Mouse (Mus musculus): Measurements from ENCODE around the gene Gm9. TPM values are rescaled to one million over a fixed set of nuclear protein-coding genes. Genes with fewer than 3 reads are reported as not detected.
"Not testable (repeated sequence)": the region's sequence is repeated elsewhere in the genome, so short reads cannot be mapped to it uniquely, and the experiment has no call there.

Gene Gm9
- 0.18 TPM in 1 of 2 replicates, not detected in the other for polyA plus RNA-seq (2015; fragmentation: Nextera tagmentation; extraction: Ambion mirVana)

- no peaks in the 10 kb centered on the region for H3K9me3 ChIP-seq
- H3K4me3 ChIP-seq: no peak within 1 kb of the TSS
- H3K36me3 ChIP-seq: no peaks in the 10 kb centered on the region
- no peak within 1 kb of the TSS for H3K27ac ChIP-seq
- ATAC-seq (ENCODE audit: low FRiP score, low read depth): no peak
- H3K4me1 ChIP-seq: no peaks in the 10 kb centered on the region
- H3K27me3 ChIP-seq: no peaks in the 10 kb centered on the region
- H3K9ac ChIP-seq: no peak within 1 kb of the TSS
- H3K4me2 ChIP-seq (replicated peaks): no peak within 1 kb of the TSS
- WGBS: 88% methylated on average over 10 of the region's 10 CpGs
These were observed at the start of gene Gm9 for GRCm38 (mm10) chrX:37210941-37211340. Gene Gm9, minus strand, starts transcription at chrX:37211041.

DNA sequence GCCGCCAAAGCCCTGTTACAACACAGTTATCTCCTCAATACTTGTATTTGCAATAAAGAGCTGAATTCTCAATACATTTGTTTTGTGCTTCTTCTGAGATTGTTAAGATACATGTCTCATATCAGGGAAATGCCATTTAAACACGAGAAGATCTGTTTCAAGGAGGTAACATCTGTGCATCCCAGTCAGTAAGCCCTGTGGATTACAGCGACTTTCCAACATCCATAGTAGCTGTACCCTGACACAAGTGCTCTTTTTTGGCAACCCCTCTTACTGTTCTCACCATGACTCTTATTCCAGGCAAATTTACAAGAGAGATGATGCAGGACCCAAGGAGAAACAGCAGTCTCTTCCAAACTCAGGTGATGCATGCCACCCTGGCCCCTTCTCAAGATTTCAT lies 38.8 kb upstream of the Gm9 start, which contains the start of gene Rhox3a:
Gene Rhox3a, plus strand, starts transcription at position 301 of the 400 bp plus-strand sequence.
- H3K27ac ChIP-seq; H3K4me1 ChIP-seq; H3K4me3 ChIP-seq; H3K27me3 ChIP-seq; H3K36me3 ChIP-seq; H3K4me2 ChIP-seq (replicated peaks); H3K9ac ChIP-seq; H3K9me3 ChIP-seq; ATAC-seq (ENCODE audit: low FRiP score, low read depth): not testable (repeated sequence)
- WGBS: 89% methylated on average over 1 of the region's 3 CpGs

DNA sequence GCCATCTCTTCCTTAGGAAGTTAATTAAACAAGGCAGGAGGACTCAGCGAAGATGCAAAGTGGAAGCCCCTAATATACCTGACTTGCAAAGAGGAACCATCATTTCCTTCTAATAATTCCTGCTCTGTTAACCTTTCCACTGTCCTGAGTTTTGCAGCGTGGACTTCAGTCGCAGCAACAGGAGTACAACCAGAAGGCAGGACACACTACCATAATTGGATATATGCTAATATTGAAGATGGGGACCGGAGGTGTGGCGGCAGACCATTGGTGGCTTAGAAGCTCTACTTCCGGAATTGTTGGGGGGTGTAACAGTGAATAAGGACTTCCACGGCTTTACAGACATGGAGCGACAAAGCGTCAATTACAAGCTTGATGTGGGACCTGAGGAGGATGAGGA lies 33.8 kb upstream of the Gm9 start, which contains the start of gene Rhox2a:
Gene Rhox2a, plus strand, starts transcription at position 301 of the 400 bp plus-strand sequence.
- H3K4me3 ChIP-seq; ATAC-seq (ENCODE audit: low FRiP score, low read depth); H3K9ac ChIP-seq; H3K27ac ChIP-seq; H3K27me3 ChIP-seq; H3K36me3 ChIP-seq; H3K4me2 ChIP-seq (replicated peaks); H3K9me3 ChIP-seq; H3K4me1 ChIP-seq: not testable (repeated sequence)
- WGBS: 100% methylated on average over 2 of the region's 9 CpGs

DNA sequence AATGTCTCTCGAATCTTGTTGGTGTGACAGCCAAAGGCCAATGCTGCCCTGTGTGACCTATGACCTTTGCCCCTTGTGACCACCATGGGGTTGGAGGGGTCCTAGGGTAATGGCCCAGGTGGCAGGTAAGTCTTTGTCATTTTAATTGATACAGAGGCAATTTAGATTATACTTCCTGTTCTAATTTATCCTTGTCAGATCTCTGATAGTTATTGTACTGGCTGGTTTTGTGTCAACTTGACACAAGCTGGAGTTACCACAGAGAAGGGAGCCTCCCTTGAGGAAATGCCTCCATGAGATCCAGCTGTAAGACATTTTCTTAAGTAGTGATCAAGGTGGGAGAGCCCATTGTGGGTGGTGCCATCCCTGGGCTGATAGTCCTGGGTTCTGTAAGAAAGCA lies 11.3 kb upstream of the Gm9 start, which contains the start of gene Rhox1:
Gene Rhox1, minus strand, starts transcription at position 101 of the 400 bp plus-strand sequence.
- not testable (repeated sequence) for H3K36me3 ChIP-seq; H3K4me2 ChIP-seq (replicated peaks); H3K4me3 ChIP-seq; H3K27me3 ChIP-seq; H3K27ac ChIP-seq; H3K9me3 ChIP-seq; H3K4me1 ChIP-seq; ATAC-seq (ENCODE audit: low FRiP score, low read depth); H3K9ac ChIP-seq
- 65% methylated on average over 1 of the region's 1 CpGs for WGBS

- Histone ChIP-seq H3K27me3 (no peaks in the 10 kb centered on the region), H3K4me1 (no peaks in the 10 kb centered on the region), H3K36me3 (no peaks in the 10 kb centered on the region), H3K27ac (no peak overlapping the region), H3K4me2 (replicated peaks) (no peak overlapping the region), H3K9ac (no peak overlapping the region), H3K9me3 (no peaks in the 10 kb centered on the region), H3K4me3 (no peak overlapping the region)
- ATAC-seq (ENCODE audit: low FRiP score, low read depth): no peak
- 66% methylated on average over 8 of the region's 8 CpGs for WGBS
These were observed 12.2 kb downstream of the Gm9 start for GRCm38 (mm10) chrX:37198676-37199075.

GRCm38 (mm10) chrX:37191744-37192379 lies 19.0 kb downstream of the Gm9 start:
- peak overlapping the region; percentile 67 for H3K4me2 ChIP-seq (replicated peaks)
- no peaks in the 10 kb centered on the region for H3K4me1 ChIP-seq
- H3K27me3 ChIP-seq: no peaks in the 10 kb centered on the region
- H3K36me3 ChIP-seq: no peaks in the 10 kb centered on the region
- H3K27ac ChIP-seq: no peak overlapping the region
- peak overlapping the region; percentile 56 for H3K4me3 ChIP-seq
- ATAC-seq (ENCODE audit: low FRiP score, low read depth): no peak
- WGBS: 22% methylated on average over 28 of the region's 28 CpGs
- peak overlapping the region; percentile 62 for H3K9ac ChIP-seq
- H3K9me3 ChIP-seq: no peaks in the 10 kb centered on the region

- peak within 1 kb of the TSS; percentile 56 for H3K4me3 ChIP-seq
- H3K9me3 ChIP-seq: no peaks in the 10 kb centered on the region
- no peaks in the 10 kb centered on the region for H3K36me3 ChIP-seq
- peak within 1 kb of the TSS; percentile 67 for H3K4me2 ChIP-seq (replicated peaks)
- H3K9ac ChIP-seq: peak within 1 kb of the TSS; percentile 62
- H3K27ac ChIP-seq: peak within 1 kb of the TSS; percentile 22; the same call in 1 of the 2 replicates
- ATAC-seq (ENCODE audit: low FRiP score, low read depth): peak; percentile 92
- no peaks in the 10 kb centered on the region for H3K4me1 ChIP-seq
- no peaks in the 10 kb centered on the region for H3K27me3 ChIP-seq
- WGBS: 15% methylated on average over 60 of the region's 63 CpGs
These were observed 19.6 kb downstream of the Gm9 start, which contains the start of the genes Ndufa1 and Rnf113a1 for GRCm38 (mm10) chrX:37191105-37191743. Gene Ndufa1, minus strand, starts transcription at chrX:37191163. Gene Rnf113a1, plus strand, starts transcription at chrX:37191245.

DNA sequence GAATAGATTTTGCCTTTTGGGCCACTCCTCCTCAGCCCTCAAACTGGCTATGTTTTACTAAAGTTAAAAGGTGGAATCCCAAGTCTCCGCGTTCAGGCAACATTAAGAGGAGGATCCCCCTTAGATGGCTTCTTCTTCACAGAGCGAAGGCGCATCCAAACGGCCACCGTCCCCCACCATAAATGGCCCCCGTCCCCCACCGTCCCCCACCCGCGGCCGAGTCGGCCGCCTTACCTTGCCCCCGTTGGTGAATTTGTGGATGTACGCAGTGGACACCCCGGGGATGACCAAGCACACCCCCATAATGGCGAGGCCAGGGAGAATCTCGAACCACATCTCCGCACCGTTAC lies 20.1 kb downstream of the Gm9 start:
- Histone ChIP-seq H3K27me3 (no peaks in the 10 kb centered on the region), H3K27ac (no peak overlapping the region), H3K9me3 (no peaks in the 10 kb centered on the region), H3K36me3 (no peaks in the 10 kb centered on the region), H3K4me1 (no peaks in the 10 kb centered on the region), H3K4me3 (peak overlapping the region; percentile 56), H3K4me2 (replicated peaks) (peak overlapping the region; percentile 67), H3K9ac (peak overlapping the region; percentile 62)
- 0 out of 2 replicates have a peak, but pooled peaks have one; percentile 9 for ATAC-seq (ENCODE audit: low FRiP score, low read depth)
- WGBS: 15% methylated on average over 20 of the region's 20 CpGs

GRCm38 (mm10) chrX:37184401-37184800 lies 26.4 kb downstream of the Gm9 start:
- H3K27ac ChIP-seq; ATAC-seq (ENCODE audit: low FRiP score, low read depth); H3K36me3 ChIP-seq; H3K4me2 ChIP-seq (replicated peaks); H3K9ac ChIP-seq; H3K4me3 ChIP-seq; H3K27me3 ChIP-seq; H3K4me1 ChIP-seq; H3K9me3 ChIP-seq: not testable (repeated sequence)
- WGBS: 73% methylated on average over 8 of the region's 8 CpGs

DNA sequence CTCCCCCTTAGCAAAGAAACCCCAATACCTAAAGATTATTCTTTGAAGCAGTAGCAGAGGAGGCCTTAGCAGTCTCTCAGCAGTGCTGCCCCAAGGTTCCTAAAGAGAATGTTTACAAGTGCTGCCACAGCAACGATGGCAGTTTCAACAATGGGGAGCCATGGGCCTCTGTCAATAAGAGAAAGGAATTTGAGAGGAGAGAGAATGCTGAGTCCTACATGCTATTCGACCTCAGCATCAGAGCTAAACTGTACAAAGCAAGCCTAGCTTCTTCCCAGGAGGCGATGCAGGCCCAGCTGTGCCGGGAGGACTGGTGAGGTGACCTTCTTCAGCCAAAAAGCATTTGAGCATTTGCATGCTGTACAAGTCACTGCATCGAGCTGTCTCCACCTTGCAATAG lies 42.1 kb downstream of the Gm9 start, which contains the start of gene Akap14:
Gene Akap14, minus strand, starts transcription at position 101 of the 400 bp plus-strand sequence.
- no peaks in the 10 kb centered on the region for H3K36me3 ChIP-seq
- no peak within 1 kb of the TSS for H3K4me2 ChIP-seq (replicated peaks)
- H3K27me3 ChIP-seq: no peaks in the 10 kb centered on the region
- 69% methylated on average over 5 of the region's 5 CpGs for WGBS
- H3K27ac ChIP-seq: no peak within 1 kb of the TSS
- ATAC-seq (ENCODE audit: low FRiP score, low read depth): no peak
- H3K4me3 ChIP-seq: no peak within 1 kb of the TSS
- no peaks in the 10 kb centered on the region for H3K4me1 ChIP-seq
- H3K9me3 ChIP-seq: no peaks in the 10 kb centered on the region
- H3K9ac ChIP-seq: no peak within 1 kb of the TSS

DNA sequence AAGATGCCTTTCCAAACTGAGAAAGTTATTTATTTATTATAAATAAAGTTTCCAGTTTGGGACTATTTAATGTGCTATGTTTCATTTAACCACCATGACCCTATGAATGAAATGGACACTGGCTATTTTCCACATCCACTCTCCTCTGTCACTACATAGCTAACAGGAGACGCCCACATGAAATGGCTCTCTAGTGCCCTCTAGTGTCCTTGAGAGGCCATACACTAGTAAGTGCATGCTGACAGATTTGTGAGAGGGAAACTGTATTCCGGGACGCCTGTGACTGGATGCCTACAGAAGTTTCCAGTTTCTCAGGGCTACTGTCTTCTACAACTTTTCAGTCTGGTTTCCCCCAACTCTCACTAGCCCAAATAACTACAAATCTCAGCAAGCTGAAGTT lies 43.8 kb downstream of the Gm9 start:
- Histone ChIP-seq H3K4me1 (no peaks in the 10 kb centered on the region), H3K27ac (no peak overlapping the region), H3K4me3 (no peak overlapping the region), H3K9me3 (no peaks in the 10 kb centered on the region), H3K9ac (no peak overlapping the region), H3K36me3 (no peaks in the 10 kb centered on the region), H3K27me3 (no peaks in the 10 kb centered on the region), H3K4me2 (replicated peaks) (no peak overlapping the region)
- no peak for ATAC-seq (ENCODE audit: low FRiP score, low read depth)
- WGBS: 35% methylated on average over 3 of the region's 3 CpGs

DNA sequence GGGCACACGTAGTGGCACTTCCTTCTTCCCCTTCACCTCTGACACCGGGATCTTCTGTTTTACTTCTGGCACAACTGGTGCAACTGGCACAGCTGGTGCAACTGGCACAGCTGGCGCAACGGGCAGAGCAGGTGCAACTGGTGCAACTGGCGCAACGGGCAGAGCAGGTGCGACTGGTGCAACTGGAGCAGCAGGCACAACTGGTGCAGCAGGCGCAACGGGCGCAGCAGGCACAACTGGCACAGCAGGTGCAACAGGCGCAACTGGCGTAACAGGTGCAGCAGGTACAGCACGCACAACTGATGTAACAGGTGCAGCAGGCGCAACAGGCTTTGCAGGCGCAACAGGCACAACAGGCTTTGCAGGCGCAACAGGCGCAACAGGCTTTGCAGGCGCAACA lies 47.7 kb downstream of the Gm9 start:
- H3K9ac ChIP-seq: no peak overlapping the region
- no peaks in the 10 kb centered on the region for H3K36me3 ChIP-seq
- no peak overlapping the region for H3K27ac ChIP-seq
- no peak overlapping the region for H3K4me3 ChIP-seq
- H3K27me3 ChIP-seq: no peaks in the 10 kb centered on the region
- no peaks in the 10 kb centered on the region for H3K4me1 ChIP-seq
- H3K9me3 ChIP-seq: no peaks in the 10 kb centered on the region
- H3K4me2 ChIP-seq (replicated peaks): no peak overlapping the region
- ATAC-seq (ENCODE audit: low FRiP score, low read depth): no peak
- 76% methylated on average over 18 of the region's 18 CpGs for WGBS

Measured in limb, embryonic 13.5 days (tissue).